Mouse (Mus musculus): ENCODE results near the gene Gm21119.

Gene Gm21119

DNA sequence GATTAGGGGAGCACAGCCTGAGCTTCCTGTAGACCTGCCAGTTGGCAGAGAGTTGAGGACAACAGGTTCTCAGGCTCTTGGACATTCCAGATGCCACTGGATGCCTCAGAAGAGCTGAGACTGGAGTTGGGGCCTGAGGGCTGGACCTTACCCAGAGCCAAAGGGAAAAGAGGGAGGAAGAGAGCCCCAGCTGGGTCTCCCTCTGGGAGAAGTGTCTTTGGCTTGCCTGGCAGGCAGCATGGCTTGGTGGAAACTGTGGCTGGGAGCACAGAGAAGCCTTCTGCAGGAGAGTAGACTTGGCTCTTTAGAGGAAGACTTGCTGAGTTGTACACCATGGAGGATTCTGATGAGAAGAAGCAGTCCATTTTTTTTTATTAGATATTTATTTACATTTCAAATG, 38.3 kb downstream of the Gm21119 start:
- peak; percentile 18 to 36 for DNase-seq (ENCODE audit: inconsistent age in 2 of 2, low spot score in 1 of 2)

DNA sequence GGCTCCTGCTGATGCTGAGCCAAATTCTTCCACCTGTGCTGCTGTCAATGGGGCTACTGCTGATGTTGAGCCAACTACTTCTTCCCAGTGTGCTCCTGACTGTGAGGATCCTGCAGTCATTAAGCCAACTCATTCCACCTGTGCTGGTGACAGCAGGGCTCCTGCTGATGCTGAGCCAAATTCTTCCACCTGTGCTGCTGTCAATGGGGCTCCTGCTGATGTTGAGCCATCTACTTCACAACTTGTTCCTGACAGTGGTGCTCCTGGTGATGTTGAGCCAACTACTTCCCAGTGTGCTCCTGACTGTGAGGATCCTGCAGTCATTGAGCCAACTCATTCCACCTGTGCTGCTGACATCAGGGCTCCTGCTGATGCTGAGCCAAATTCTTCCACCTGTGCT, 63.7 kb downstream of the Gm21119 start:
- peak in 1 of 2 experiments; percentile 18 for DNase-seq (ENCODE audit: inconsistent age in 2 of 2, low spot score in 1 of 2)

All from adrenal gland, adult (tissue).